Mouse (Mus musculus) G1E-ER4 (cell line): Measurements from ENCODE around the gene Stmnd1. TPM values are rescaled to one million over a fixed set of nuclear protein-coding genes. Genes with fewer than 3 reads are reported as not detected.

Experiments
- GATA1 ChIP-seq: IDR thresholded peaks from one replicate; pipeline ENCODE4 v1.8.0; 2012; ENCODE audit warnings: low read length, inconsistent platforms
- polyA plus RNA-seq: library from polyadenylated mRNA; stranded (reverse); fragments of >175 nt; gene quantifications from 2 replicates; pipeline ENCODE4 v1.2.3, GENCODE M21; 2012

Stmnd1 gene
- polyA plus RNA-seq, 1 experiment = not detected

- TF ChIP-seq GATA1 = no peak
Measured at GRCm38 (mm10) chr13:46272811-46273452, 589 bp upstream of the Stmnd1 start.

- TF ChIP-seq GATA1 = no peak
Measured at GRCm38 (mm10) chr13:46275701-46276100, 2.2 kb downstream of the Stmnd1 start.

GRCm38 (mm10) chr13:46282543-46282942 is 9.0 kb downstream of the Stmnd1 start:
- no peak for TF ChIP-seq GATA1

DNA sequence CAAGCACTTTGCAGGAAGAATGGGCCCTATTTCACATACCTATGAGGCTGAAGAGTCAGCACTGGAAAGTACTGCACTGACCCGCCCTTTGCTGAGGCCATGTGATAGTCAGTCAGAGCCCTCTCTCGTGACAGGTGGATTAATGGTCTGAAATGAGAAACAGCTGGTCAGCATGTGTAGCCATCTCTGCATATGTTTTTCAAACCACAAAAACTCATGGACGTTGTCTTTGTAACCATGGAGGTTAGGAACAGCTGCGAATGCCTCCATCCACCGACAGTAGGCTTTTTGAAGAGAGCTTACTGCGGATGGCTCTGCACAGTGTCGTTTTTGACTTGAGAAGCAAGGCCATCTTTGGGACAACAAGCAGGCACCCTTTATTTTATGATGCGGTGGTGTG is 14.3 kb downstream of the Stmnd1 start:
- TF ChIP-seq GATA1 = no peak

GRCm38 (mm10) chr13:46288372-46288771 is 14.9 kb downstream of the Stmnd1 start:
- no peak for TF ChIP-seq GATA1

DNA sequence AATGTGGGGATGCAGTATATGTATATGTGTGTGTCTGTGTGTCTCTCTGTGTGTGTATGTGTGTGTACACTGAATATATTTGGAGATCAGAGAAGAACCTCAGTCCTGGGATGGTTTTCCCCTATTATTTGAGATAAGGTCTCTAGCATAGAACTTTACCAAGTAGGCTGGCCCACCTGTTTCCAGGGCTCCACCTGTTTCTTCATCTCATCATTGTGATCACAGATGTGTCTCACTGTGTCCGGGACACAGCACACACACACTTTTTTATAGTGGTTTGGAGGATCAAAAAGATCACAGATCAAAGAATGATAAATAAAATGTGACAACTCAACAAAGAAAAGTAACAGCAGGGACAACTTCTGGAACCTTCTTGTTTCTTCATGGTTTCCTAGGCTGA is 17.0 kb downstream of the Stmnd1 start:
- no peak for TF ChIP-seq GATA1

GRCm38 (mm10) chr13:46294365-46294764 is 20.8 kb downstream of the Stmnd1 start:
- TF ChIP-seq GATA1 = no peak

GRCm38 (mm10) chr13:46297701-46298100 is 24.2 kb downstream of the Stmnd1 start:
- TF ChIP-seq GATA1 = no peak

DNA sequence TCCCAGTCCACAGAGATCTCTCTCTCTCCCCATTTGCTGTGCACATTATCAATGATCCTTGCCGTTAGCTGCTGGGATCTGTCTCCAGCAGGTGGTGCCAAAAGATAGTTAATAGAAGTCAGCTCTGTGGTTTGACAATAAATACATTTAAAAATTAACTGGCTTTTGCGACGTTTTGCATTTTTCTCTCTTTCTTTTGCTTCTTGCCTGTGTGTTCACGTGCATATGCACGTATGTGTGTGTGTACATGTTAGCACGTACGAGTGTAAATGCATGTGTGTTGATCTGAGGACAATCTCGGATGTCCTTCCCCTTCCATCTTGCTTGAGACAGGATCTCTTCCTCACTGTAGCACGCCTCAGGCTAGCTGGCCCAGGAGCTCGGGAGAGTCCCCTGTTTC is 37.3 kb downstream of the Stmnd1 start:
- TF ChIP-seq GATA1 = no peak

GRCm38 (mm10) chr13:46313176-46313575 is 39.7 kb downstream of the Stmnd1 start:
- no peak for TF ChIP-seq GATA1

DNA sequence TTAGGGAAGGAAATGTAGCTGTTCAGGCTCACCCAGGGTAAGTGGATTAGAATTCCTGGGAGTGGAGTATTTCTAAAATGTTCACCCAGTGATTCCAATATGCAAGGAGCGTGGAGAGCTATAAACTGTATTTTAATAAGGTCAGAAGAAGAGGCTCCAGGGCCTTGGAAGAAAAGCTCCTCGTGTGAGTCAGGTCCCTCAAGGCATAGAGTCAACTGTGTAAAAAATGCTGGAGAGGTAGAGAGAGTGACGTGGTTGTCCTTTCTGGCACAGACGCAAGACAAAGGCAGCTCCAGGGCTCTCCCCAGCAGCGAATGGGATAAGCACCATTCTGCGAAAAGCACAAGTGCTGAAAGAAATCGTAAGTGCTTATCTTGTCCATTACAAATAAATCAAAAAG is 41.6 kb downstream of the Stmnd1 start:
- no peak for TF ChIP-seq GATA1

DNA sequence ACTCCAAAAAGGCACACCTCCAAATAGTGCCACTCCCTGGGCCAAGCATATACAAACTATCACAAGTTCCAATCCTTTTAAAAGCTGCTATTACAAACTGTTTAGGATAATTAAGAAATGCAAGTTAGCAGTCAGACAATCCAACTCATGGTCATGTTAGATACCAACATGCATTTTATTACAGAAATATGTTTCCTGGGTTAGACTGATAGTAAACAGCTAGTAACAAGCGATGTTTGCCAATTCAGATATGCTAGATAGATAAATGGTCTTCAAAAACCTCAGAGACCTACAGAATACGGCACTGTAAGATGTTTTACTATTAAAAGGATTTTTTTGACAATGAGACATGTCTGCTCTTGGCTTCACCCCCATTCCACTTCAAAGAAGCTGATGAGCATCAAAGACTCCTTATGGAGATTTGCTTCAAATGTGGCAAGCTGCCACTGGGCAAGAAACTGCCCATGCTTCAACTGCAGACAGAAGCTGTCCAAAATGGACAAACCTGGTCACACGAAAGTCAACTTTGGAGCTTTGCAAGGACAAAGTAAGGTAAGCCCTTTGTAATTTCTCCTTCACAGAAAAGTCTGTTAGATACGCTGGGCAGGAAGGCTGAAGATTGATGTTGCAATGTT is 52.9 kb downstream of the Stmnd1 start:
- no peak for TF ChIP-seq GATA1

DNA sequence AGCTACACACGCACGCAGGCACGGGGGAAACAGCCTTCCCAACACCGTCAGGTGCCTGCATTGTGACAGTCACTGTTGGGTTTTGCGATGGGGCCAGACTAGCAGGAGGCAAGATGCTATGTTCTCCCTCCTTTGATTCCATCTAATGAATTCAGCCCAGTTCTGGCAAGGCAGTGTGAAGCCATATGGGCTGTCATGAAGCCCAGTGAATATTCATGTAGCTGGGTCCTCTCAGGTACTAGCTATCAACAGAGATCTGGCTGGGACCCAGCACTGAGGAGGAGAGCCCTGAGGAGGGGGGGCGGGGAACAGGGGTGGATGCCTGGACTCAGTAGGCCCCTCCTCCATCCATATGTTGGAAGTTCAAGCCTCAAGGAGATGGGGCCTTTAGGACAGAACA is 61.5 kb downstream of the Stmnd1 start:
- no peak for TF ChIP-seq GATA1

GRCm38 (mm10) chr13:46337791-46338190 is 64.3 kb downstream of the Stmnd1 start:
- no peak for TF ChIP-seq GATA1

GRCm38 (mm10) chr13:46339954-46340353 is 66.4 kb downstream of the Stmnd1 start:
- no peak for TF ChIP-seq GATA1

DNA sequence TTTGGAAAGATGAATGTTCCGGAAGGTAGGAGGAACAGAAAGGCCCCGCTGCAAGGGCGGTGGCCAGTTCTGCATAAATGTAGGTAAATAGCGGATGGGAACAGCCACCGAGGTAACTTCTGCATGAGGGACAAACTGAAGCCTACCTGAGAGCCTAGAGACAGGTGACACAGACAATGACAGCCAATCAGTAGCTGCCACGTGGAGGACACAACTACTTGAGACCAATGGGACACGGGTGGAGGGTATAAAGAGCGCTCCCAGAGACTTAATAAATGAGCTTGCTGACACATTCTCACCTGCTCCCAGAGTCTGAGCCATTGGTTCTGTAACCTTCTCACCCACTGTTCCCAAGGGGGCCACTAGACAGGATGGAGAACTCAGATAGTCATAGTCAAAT is 67.1 kb downstream of the Stmnd1 start:
- TF ChIP-seq GATA1 = no peak

DNA sequence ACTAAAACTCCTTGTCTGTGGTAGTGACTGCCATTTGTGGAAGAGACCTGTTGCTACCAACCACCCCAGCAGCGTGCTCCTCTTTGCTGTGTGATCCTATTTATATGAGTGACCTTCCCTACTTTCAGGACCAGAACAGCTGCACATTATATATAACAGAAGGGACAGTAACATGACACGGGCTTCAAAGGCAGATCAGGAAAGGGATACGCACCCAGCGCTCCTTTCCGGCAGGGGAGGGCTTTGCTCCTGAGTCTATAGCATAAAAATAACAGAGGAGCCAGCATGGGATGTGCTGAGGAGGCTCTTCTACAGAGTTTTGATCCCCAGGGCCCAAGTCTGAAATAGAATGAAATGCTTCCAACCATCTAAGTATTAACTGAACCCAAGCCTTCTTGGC is 67.9 kb downstream of the Stmnd1 start:
- TF ChIP-seq GATA1 = no peak
